Mouse (Mus musculus) olfactory bulb, adult 2 months (tissue): ENCODE measurements around the gene Itpr2.

Experiments used
- CTCF ChIP-seq: fragments of 200-500 bp; IDR thresholded peaks from 2 replicates; pipeline ENCODE4 v1.5.1; 2012; ENCODE audit warnings: low read depth, mild to moderate bottlenecking, low read length, moderate library complexity; ENCODE audit not compliant: insufficient read depth
- POLR2A ChIP-seq: fragments of 200-500 bp; IDR thresholded peaks from 2 replicates; pipeline ENCODE4 v1.6.1; 2012; ENCODE audit warnings: mild to moderate bottlenecking, low read depth, low read length, moderate library complexity; ENCODE audit not compliant: insufficient read depth

- TF ChIP-seq POLR2A, result no peak
- TF ChIP-seq CTCF, result no peak
Measured at GRCm38 (mm10) chr6:146270162-146270561, 231.9 kb downstream of the Itpr2 start.
